Mouse (Mus musculus): ENCODE data around the gene Tgfa. TPM values are rescaled to one million over a fixed set of nuclear protein-coding genes. Genes with fewer than 3 reads are reported as not detected.

Gene Tgfa
- polyA plus RNA-seq, 1 experiment from 2014 or later, result 4.9 TPM

DNA sequence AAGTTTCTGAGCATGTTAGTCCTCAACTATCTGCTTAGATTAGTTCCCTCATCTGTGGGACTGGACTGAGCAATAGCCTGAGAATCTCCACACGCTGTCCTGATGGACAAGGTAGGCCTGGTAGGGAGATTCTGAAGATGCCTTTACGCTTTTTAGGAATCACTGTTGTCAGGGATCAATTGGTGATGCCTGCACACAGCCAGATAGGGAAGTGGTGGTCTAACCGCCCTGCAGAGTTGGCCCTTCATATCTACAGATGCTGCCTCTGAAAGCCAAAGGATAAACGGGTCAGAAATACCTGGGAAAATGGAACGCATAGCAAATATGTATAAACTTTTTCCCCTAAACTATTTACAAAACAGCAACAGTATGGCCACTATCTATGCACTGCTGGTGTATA, 37.3 kb downstream of the Tgfa start:
- ATAC-seq (ENCODE audit: insufficient read depth), result no peak
- H3K27ac ChIP-seq (ENCODE audit: low read depth), result no peak overlapping the region
- H3K4me3 ChIP-seq (ENCODE audit: low read depth, low read length), result no peak overlapping the region
- WGBS, result 79% methylated on average over 5 of the region's 5 CpGs
- no peak for TF ChIP-seq CTCF (IDR thresholded peaks at IDR 0.05; ENCODE audit: low read depth)
- no peaks in the 10 kb centered on the region for H3K27me3 ChIP-seq (ENCODE audit: insufficient read depth, low read length)
- H3K9me3 ChIP-seq (ENCODE audit: low read depth, low read length), result no peaks in the 10 kb centered on the region
- no peak for DNase-seq
- H3K36me3 ChIP-seq (ENCODE audit: insufficient read depth), result no peaks in the 10 kb centered on the region
- H3K4me2 ChIP-seq, result no peak overlapping the region
- H3K4me1 ChIP-seq (ENCODE audit: insufficient read depth), result no peaks in the 10 kb centered on the region
- H3K9ac ChIP-seq, result no peak overlapping the region

DNA sequence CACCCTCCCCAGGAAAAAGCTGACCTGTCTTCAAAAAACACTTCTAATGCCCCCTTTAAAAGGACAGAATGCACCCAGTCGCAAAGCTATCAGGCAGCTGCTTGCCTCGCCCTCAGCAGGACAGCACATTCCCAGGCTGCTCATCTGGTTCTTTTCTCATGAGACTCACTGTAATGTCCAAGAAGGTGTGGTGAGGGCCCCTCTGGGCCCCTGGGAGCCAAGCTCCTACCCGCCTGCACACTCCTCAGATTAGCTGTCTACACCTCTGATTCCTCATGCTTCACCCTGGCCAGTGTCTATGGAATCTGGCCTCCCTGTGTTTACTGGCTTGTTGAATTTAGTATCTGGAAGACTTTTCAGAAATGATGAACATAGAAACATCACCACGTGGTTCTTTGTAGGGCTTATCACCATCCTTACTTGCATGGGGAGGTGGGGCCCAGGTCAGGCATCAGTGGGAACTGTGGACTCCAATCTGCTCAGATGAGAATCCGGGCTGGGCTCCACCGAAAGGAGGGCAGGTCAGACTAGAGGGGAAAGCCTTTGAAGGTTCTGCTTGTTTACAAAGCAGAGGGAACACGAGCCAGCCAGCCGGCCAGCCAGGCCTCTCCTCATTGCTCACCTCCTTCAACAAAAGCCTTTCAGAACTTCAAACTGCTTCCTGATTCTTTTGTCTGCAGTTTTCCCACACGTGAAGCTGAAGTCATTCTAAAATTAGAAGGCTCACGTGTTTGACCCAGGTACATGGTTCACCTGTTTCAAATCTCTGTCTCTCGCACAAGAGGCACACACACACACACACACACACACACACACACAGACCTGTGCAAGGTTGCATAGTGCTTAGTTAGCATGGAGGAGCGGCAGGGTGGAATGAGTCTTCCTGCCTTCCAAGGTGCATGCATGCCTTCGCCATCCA, 38.7 kb downstream of the Tgfa start:
- Histone ChIP-seq H3K4me1 (ENCODE audit: insufficient read depth) (no peaks in the 10 kb centered on the region), H3K4me2 (no peak overlapping the region), H3K4me3 (ENCODE audit: low read depth, low read length) (no peak overlapping the region), H3K9me3 (ENCODE audit: low read depth, low read length) (no peaks in the 10 kb centered on the region), H3K9ac (no peak overlapping the region), H3K36me3 (ENCODE audit: insufficient read depth) (no peaks in the 10 kb centered on the region), H3K27me3 (ENCODE audit: insufficient read depth, low read length) (no peaks in the 10 kb centered on the region), H3K27ac (ENCODE audit: low read depth) (peak overlapping the region; percentile 69)
- ATAC-seq (ENCODE audit: insufficient read depth) (peak; percentile 74; the same call in 1 of the 2 replicates), DNase-seq (peak; percentile 51)
- no peak for TF ChIP-seq CTCF (IDR thresholded peaks at IDR 0.05; ENCODE audit: low read depth)
- 24% methylated on average over 13 of the region's 13 CpGs for WGBS

DNA sequence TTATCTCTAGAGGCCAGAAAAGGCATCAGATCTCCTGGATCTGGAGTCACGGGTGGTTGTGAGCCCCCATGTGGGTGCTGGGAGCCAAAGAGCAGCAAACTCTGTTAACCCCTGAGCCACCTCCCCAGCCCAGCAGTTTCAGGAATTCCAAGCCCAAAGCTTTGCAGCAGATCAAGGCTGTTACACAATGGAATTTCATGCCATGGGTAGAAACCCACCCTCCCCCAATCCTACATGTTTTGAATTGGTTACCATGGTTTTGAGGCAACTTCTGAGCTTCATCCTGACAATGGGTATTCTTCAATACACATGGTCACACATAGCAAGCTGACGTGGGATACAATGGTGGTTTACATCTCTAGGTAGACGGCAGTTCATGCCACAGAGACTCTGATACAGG, 49.8 kb downstream of the Tgfa start:
- no peak for DNase-seq
- no peaks in the 10 kb centered on the region for H3K27me3 ChIP-seq (ENCODE audit: insufficient read depth, low read length)
- no peak overlapping the region for H3K27ac ChIP-seq (ENCODE audit: low read depth)
- H3K4me2 ChIP-seq, result no peak overlapping the region
- H3K36me3 ChIP-seq (ENCODE audit: insufficient read depth), result no peaks in the 10 kb centered on the region
- no peak for ATAC-seq (ENCODE audit: insufficient read depth)
- H3K4me3 ChIP-seq (ENCODE audit: low read depth, low read length), result no peak overlapping the region
- TF ChIP-seq CTCF (IDR thresholded peaks at IDR 0.05; ENCODE audit: low read depth), result no peak
- H3K9ac ChIP-seq, result no peak overlapping the region
- H3K4me1 ChIP-seq (ENCODE audit: insufficient read depth), result no peaks in the 10 kb centered on the region
- 54% methylated on average over 3 of the region's 3 CpGs for WGBS
- H3K9me3 ChIP-seq (ENCODE audit: low read depth, low read length), result no peaks in the 10 kb centered on the region

DNA sequence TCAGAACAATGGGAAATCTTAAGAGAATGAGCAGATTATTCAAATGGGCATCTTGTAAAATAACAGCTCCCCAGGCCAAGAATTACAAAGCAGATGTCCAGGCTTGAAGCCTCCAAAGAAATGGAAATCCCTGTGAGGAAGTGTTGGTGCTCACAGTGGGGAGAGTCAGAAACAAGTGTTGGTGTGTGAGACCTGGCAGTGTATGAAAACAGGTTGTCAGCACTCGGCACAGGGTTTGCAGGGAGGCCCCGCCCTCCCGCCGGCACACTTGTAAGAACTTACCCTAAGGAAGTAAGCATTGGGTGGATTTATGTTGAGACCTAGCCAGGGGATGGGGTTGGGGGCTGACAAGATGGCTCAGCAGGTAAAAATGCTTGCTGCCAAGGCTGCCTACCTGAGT, 50.9 kb downstream of the Tgfa start:
- Histone ChIP-seq H3K27ac (ENCODE audit: low read depth) (no peak overlapping the region), H3K4me2 (no peak overlapping the region)
- no peak for ATAC-seq (ENCODE audit: insufficient read depth)

DNA sequence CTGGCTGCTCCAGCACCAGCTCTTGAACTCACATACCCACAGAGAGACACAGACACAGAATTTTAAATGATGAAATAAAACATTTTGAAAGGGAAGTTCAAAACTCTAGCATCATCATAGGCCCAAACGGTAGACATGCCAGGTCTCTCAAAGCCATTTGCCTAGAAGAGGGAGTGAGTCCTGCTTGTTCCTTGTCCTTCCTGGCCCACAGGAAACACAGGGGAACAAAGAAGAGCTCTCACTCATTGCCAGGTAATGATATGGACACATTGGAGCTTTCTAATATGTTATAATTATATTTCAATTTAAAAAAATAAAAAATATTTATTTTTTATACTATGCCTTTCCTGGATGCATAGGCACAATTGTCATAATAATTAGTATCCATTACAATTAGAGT, 53.5 kb downstream of the Tgfa start:
- ATAC-seq (ENCODE audit: insufficient read depth), result no peak
- WGBS, result 69% methylated on average over 1 of the region's 1 CpGs

More for the DNA sequence above, 50.9 kb downstream of the Tgfa start:
- no peak overlapping the region for H3K9ac ChIP-seq
- H3K36me3 ChIP-seq (ENCODE audit: insufficient read depth), result no peaks in the 10 kb centered on the region
- TF ChIP-seq CTCF (IDR thresholded peaks at IDR 0.05; ENCODE audit: low read depth), result no peak
- DNase-seq, result no peak
- H3K27me3 ChIP-seq (ENCODE audit: insufficient read depth, low read length), result no peaks in the 10 kb centered on the region
- no peaks in the 10 kb centered on the region for H3K4me1 ChIP-seq (ENCODE audit: insufficient read depth)
- no peak overlapping the region for H3K4me3 ChIP-seq (ENCODE audit: low read depth, low read length)
- WGBS, result 39% methylated on average over 4 of the region's 4 CpGs
- H3K9me3 ChIP-seq (ENCODE audit: low read depth, low read length), result no peaks in the 10 kb centered on the region

GRCm38 (mm10) chr6:86249042-86249441, 54.0 kb downstream of the Tgfa start:
- H3K9ac ChIP-seq, result no peak overlapping the region
- TF ChIP-seq CTCF (IDR thresholded peaks at IDR 0.05; ENCODE audit: low read depth), result no peak
- no peaks in the 10 kb centered on the region for H3K36me3 ChIP-seq (ENCODE audit: insufficient read depth)
- 56% methylated on average over 16 of the region's 16 CpGs for WGBS
- H3K4me2 ChIP-seq, result no peak overlapping the region
- H3K4me1 ChIP-seq (ENCODE audit: insufficient read depth), result no peaks in the 10 kb centered on the region
- H3K27ac ChIP-seq (ENCODE audit: low read depth), result peak overlapping the region; percentile 50; the same call in 1 of the 2 replicates
- H3K4me3 ChIP-seq (ENCODE audit: low read depth, low read length), result no peak overlapping the region
- no peaks in the 10 kb centered on the region for H3K9me3 ChIP-seq (ENCODE audit: low read depth, low read length)
- no peak for ATAC-seq (ENCODE audit: insufficient read depth)
- DNase-seq, result peak; percentile 34
- no peaks in the 10 kb centered on the region for H3K27me3 ChIP-seq (ENCODE audit: insufficient read depth, low read length)

More for the DNA sequence above, 53.5 kb downstream of the Tgfa start:
- no peaks in the 10 kb centered on the region for H3K4me1 ChIP-seq (ENCODE audit: insufficient read depth)
- no peaks in the 10 kb centered on the region for H3K27me3 ChIP-seq (ENCODE audit: insufficient read depth, low read length)
- H3K9ac ChIP-seq, result no peak overlapping the region
- no peak overlapping the region for H3K4me3 ChIP-seq (ENCODE audit: low read depth, low read length)
- TF ChIP-seq CTCF (IDR thresholded peaks at IDR 0.05; ENCODE audit: low read depth), result no peak
- no peak for DNase-seq
- no peaks in the 10 kb centered on the region for H3K9me3 ChIP-seq (ENCODE audit: low read depth, low read length)
- H3K4me2 ChIP-seq, result no peak overlapping the region
- no peaks in the 10 kb centered on the region for H3K36me3 ChIP-seq (ENCODE audit: insufficient read depth)
- H3K27ac ChIP-seq (ENCODE audit: low read depth), result no peak overlapping the region

DNA sequence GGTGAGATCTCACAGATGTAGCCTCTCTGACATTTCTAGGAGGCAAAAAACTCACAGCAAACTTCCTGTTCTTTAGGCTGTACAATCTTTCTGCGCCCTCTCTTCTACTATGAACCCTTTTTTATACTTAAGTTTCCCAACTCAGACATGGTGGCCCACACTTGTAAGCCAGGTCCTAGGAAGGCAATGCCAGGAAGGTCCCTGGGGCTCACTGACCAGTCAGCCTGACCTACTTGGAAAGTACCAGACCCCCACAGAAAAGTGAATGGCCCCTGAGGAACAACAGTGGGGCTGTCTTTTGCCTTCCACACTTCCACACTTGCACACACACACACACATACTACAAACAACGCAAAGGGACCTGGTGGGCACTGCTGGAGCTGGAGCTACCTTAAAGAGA, 55.2 kb downstream of the Tgfa start:
- Histone ChIP-seq H3K4me2 (no peak overlapping the region), H3K27ac (ENCODE audit: low read depth) (no peak overlapping the region), H3K9me3 (ENCODE audit: low read depth, low read length) (no peaks in the 10 kb centered on the region), H3K9ac (no peak overlapping the region), H3K27me3 (ENCODE audit: insufficient read depth, low read length) (no peaks in the 10 kb centered on the region), H3K36me3 (ENCODE audit: insufficient read depth) (no peaks in the 10 kb centered on the region), H3K4me3 (ENCODE audit: low read depth, low read length) (no peak overlapping the region), H3K4me1 (ENCODE audit: insufficient read depth) (no peaks in the 10 kb centered on the region)
- 85% methylated on average over 2 of the region's 2 CpGs for WGBS
- DNase-seq (no peak), ATAC-seq (ENCODE audit: insufficient read depth) (no peak)
- no peak for TF ChIP-seq CTCF (IDR thresholded peaks at IDR 0.05; ENCODE audit: low read depth)

Data from lung, embryonic 14.5 days (tissue).